Mouse (Mus musculus): Measurements from ENCODE around the gene Slc25a1.

Gene Slc25a1

GRCm38 (mm10) chr16:17921325-17922162 lies 6.5 kb downstream of the Slc25a1 start:
- DNase-seq, result peak; percentile 93

- no peak for DNase-seq
Measured at GRCm38 (mm10) chr16:17920586-17920985, 7.4 kb downstream of the Slc25a1 start.

GRCm38 (mm10) chr16:17914307-17915249 lies 13.4 kb downstream of the Slc25a1 start, which contains the start of gene Gsc2:
TSS of gene Gsc2 (minus strand) at chr16:17915059.
- no peak for DNase-seq

- peak; percentile 87 for DNase-seq
Measured at GRCm38 (mm10) chr16:17911052-17911595, 16.9 kb downstream of the Slc25a1 start, which contains the start of gene Ess2. TSS of gene Ess2 (minus strand) at chr16:17911348.

- no peak for DNase-seq
Measured at GRCm38 (mm10) chr16:17898462-17898861, 29.6 kb downstream of the Slc25a1 start, which contains the start of the genes Dgcr2 and Tssk2. TSS of gene Dgcr2 (minus strand) at chr16:17898562. TSS of gene Tssk2 (plus strand) at chr16:17898637.

GRCm38 (mm10) chr16:17896091-17896490 lies 31.9 kb downstream of the Slc25a1 start:
- DNase-seq, result no peak

- no peak for DNase-seq
Measured at GRCm38 (mm10) chr16:17893923-17894322, 34.1 kb downstream of the Slc25a1 start, which contains the start of gene Tssk1. TSS of gene Tssk1 (plus strand) at chr16:17894223.

- peak; percentile 86 for DNase-seq
Measured at GRCm38 (mm10) chr16:17892606-17893005, 35.4 kb downstream of the Slc25a1 start.

- peak; percentile 100 for DNase-seq
Measured at GRCm38 (mm10) chr16:17891567-17891959, 36.5 kb downstream of the Slc25a1 start, which contains the start of gene Gm20518. TSS of gene Gm20518 (minus strand) at chr16:17891671.

- peak; percentile 91 for DNase-seq
Measured at GRCm38 (mm10) chr16:17890917-17891566, 37.0 kb downstream of the Slc25a1 start.

GRCm38 (mm10) chr16:17890342-17890727 lies 37.7 kb downstream of the Slc25a1 start:
- DNase-seq, result no peak

- peak; percentile 27 for DNase-seq
Measured at GRCm38 (mm10) chr16:17889689-17890341, 38.2 kb downstream of the Slc25a1 start.

- DNase-seq, result no peak
Measured at GRCm38 (mm10) chr16:17884116-17884515, 43.9 kb downstream of the Slc25a1 start.

GRCm38 (mm10) chr16:17882196-17882595 lies 45.8 kb downstream of the Slc25a1 start:
- no peak for DNase-seq

GRCm38 (mm10) chr16:17879571-17879970 lies 48.4 kb downstream of the Slc25a1 start:
- no peak for DNase-seq

GRCm38 (mm10) chr16:17876096-17876495 lies 51.9 kb downstream of the Slc25a1 start:
- no peak for DNase-seq
